Mouse (Mus musculus) lung, postnatal 25 days (tissue): Measurements from ENCODE around the gene Polr2g.

ENCODE experiments used
- DNase-seq: peaks from one replicate; pipeline ENCODE4 v3.0.0; 2022; ENCODE audit warnings: low spot score

Gene Polr2g

GRCm38 (mm10) chr19:8818301-8818798 lies 20.0 kb upstream of the Polr2g start:
- DNase-seq = no peak

- DNase-seq = no peak
Measured at GRCm38 (mm10) chr19:8817001-8817400, 18.6 kb upstream of the Polr2g start.

GRCm38 (mm10) chr19:8815812-8816211 lies 17.4 kb upstream of the Polr2g start:
- no peak for DNase-seq

- DNase-seq = no peak
Measured at GRCm38 (mm10) chr19:8806810-8807209, 8.4 kb upstream of the Polr2g start.

GRCm38 (mm10) chr19:8803879-8804660 lies 5.7 kb upstream of the Polr2g start:
- no peak for DNase-seq

GRCm38 (mm10) chr19:8803204-8803780 lies 4.9 kb upstream of the Polr2g start:
- DNase-seq = no peak

- DNase-seq = peak; percentile 99
Measured at GRCm38 (mm10) chr19:8802130-8802821, 3.9 kb upstream of the Polr2g start, which contains the start of gene Zbtb3. Zbtb3 (plus strand) TSS chr19:8802555.

GRCm38 (mm10) chr19:8798947-8799315 lies 554 bp upstream of the Polr2g start:
- no peak for DNase-seq

- DNase-seq = no peak
Measured at GRCm38 (mm10) chr19:8790171-8790570, 8.2 kb downstream of the Polr2g start.

- DNase-seq = no peak
Measured at GRCm38 (mm10) chr19:8789171-8789570, 9.2 kb downstream of the Polr2g start.

GRCm38 (mm10) chr19:8788521-8788920 lies 9.9 kb downstream of the Polr2g start:
- DNase-seq = no peak

- peak; percentile 97 for DNase-seq
Measured at GRCm38 (mm10) chr19:8786008-8786781, 12.2 kb downstream of the Polr2g start, which contains the start of gene Taf6l. Taf6l (minus strand) TSS chr19:8786417.

GRCm38 (mm10) chr19:8774951-8775421 lies 23.4 kb downstream of the Polr2g start:
- DNase-seq = no peak

GRCm38 (mm10) chr19:8774086-8774835 lies 24.1 kb downstream of the Polr2g start, which contains the start of gene Tmem179b:
Tmem179b (minus strand) TSS chr19:8774467.
- peak; percentile 95 for DNase-seq

GRCm38 (mm10) chr19:8773409-8773808 lies 25.0 kb downstream of the Polr2g start:
- DNase-seq = no peak

- DNase-seq = no peak
Measured at GRCm38 (mm10) chr19:8772996-8773395, 25.4 kb downstream of the Polr2g start.

- DNase-seq = peak; percentile 82
Measured at GRCm38 (mm10) chr19:8770567-8771270, 27.7 kb downstream of the Polr2g start, which contains the start of gene Tmem223. Tmem223 (plus strand) TSS chr19:8770996.

GRCm38 (mm10) chr19:8765562-8765961 lies 32.8 kb downstream of the Polr2g start:
- DNase-seq = no peak

- DNase-seq = no peak
Measured at GRCm38 (mm10) chr19:8763276-8763675, 35.1 kb downstream of the Polr2g start.

GRCm38 (mm10) chr19:8760757-8761156 lies 37.6 kb downstream of the Polr2g start:
- DNase-seq = no peak
